Mouse (Mus musculus) testis, adult 2 months (tissue): ENCODE measurements at regions not wholly inside any gene's neighbourhood (a gene's known extent, or its start where the extent isn't known, plus 50 kb on each side); places are given as distances from the start of the nearest gene placed in this dataset.

ENCODE experiments used
- CTCF ChIP-seq: fragments of 200-500 bp; IDR thresholded peaks from 2 replicates; pipeline ENCODE4 v1.5.1; 2012; ENCODE audit warnings: low read depth, mild to moderate bottlenecking, inconsistent platforms, low read length, moderate library complexity; ENCODE audit not compliant: control insufficient read depth, insufficient read depth, insufficient replicate concordance
- POLR2A ChIP-seq: fragments of 200-500 bp; IDR thresholded peaks from 2 replicates; pipeline ENCODE4 v1.6.1; 2012; ENCODE audit warnings: low read depth, mild to moderate bottlenecking, inconsistent platforms, low read length, moderate library complexity; ENCODE audit not compliant: control insufficient read depth

DNA sequence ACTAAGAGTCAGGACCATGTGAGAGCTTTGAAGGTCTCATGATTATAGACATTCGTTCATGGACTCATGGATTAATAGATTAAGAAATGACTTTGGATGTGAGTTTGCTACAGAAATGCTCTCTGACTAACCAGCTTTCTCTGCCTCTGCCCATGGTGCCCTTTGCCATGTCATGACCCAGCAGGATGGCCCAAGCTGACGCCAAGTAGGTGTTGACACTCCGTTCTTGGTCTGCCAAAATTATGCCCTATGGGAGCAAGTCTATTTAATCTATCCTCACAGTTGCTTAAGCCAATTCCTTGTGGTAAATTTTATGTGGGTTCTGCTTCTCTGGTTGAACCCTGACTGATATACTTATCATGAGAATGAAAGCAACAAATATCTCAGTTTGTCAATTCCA lies 73.7 kb upstream of the Gm9747 start:
- TF ChIP-seq CTCF, result no peak
- TF ChIP-seq POLR2A, result no peak
